7 mouse cellular contexts compared by ENCODE assay signal in the genomic region with DNA sequence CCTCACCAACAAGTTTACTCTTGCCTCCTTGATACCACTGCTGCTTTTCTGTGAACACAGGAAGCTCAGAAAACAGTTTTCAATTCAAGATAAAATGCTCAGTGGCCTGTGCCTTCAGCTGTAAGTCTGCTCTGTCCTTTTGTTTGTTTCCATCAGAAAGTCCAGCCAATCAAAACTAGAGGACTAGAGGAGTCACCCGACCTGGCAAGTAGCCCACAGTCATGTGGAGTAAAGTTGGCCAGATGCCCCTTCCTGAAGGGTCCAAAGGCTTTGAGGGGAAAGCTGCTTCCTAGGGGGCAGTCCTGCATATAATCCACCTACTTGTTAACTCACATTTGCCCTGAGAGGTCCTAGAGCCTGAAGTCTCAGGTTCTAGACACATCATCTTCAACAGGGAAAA. TPM values are rescaled to one million over a fixed set of nuclear protein-coding genes. Genes with fewer than 3 reads are reported as not detected.
DNase-seq lines count a peak whose midpoint lies in the region; ATAC-seq and TF ChIP-seq lines count a peak whose summit lies in the region.

No protein-coding gene starts in this region.

- H3K4me3 ChIP-seq in liver, postnatal 0 days (ENCODE audit: low read depth, low read length) = no peak overlapping the region

- peak; percentile 36 to 58 for DNase-seq in layer of hippocampus, postnatal 14 days (ENCODE audit: low spot score in 2 of 2)
- DNase-seq in layer of hippocampus, adult 9-11 months = no peak
- DNase-seq in adrenal gland, adult 2 months = peak; percentile 75
- DNase-seq in cerebellum, postnatal 10 days = peak; percentile 89 to 90
- peak; percentile 75 for DNase-seq in liver, postnatal 0 days
- DNase-seq in thymus, postnatal 36 days = no peak

- no peaks in the 10 kb centered on the region for H3K9me3 ChIP-seq in liver, postnatal 0 days (ENCODE audit: low read length)

- H3K4me2 ChIP-seq in liver, postnatal 0 days (ENCODE audit: low read depth, low read length) = no peak overlapping the region

- TF ChIP-seq CTCF in liver, postnatal 0 days (IDR thresholded peaks at IDR 0.05; ENCODE audit: low read depth) = no peak

- H3K27ac ChIP-seq in liver, postnatal 0 days (ENCODE audit: low read depth) = peak overlapping the region; percentile 70; the same call in 1 of the 2 replicates

- no peaks in the 10 kb centered on the region for H3K27me3 ChIP-seq in liver, postnatal 0 days (ENCODE audit: insufficient read depth, low read length)

- ATAC-seq in liver, postnatal 0 days = peak; percentile 95
- ATAC-seq in megakaryocyte progenitor cell, adult 5-6 weeks (replicated peaks; ENCODE audit: poor library complexity) = no peak

- no peak overlapping the region for H3K9ac ChIP-seq in liver, postnatal 0 days (replicated peaks)

- H3K36me3 ChIP-seq in liver, postnatal 0 days (replicated peaks; ENCODE audit: insufficient read depth, low read length) = no peaks in the 10 kb centered on the region

- 22% methylated on average over 1 of the region's 1 CpGs for WGBS in liver, postnatal 0 days (ENCODE audit: insufficient replicate concordance)

- H3K4me1 ChIP-seq in liver, postnatal 0 days (ENCODE audit: insufficient read depth) = peaks cover 3% of the 10 kb centered on the region; the same call in 1 of the 2 replicates

- no peak for TF ChIP-seq EP300 in liver, postnatal 0 days (IDR thresholded peaks at IDR 0.05; ENCODE audit: low read depth)

RNA-seq across cellular contexts. Expression of a gene that starts 10.7 kb away (rescaled TPM):
- total RNA-seq in layer of hippocampus, postnatal 14 days (2021) = 10 to 100 TPM; 34.4 to 38.4 TPM
- total RNA-seq in adrenal gland, adult 2 months (2021) = 1 to 10 TPM in 1 of 2 experiments, under 1 TPM in 1; 0.41 to 1.3 TPM
- 0.56 and 0.61 TPM in 2 replicates for polyA plus RNA-seq in adrenal gland, adult 2 months (2012; rRNA removed)
- polyA plus RNA-seq in liver, postnatal 0 days (2015; fragmentation: Nextera tagmentation; extraction: Ambion mirVana) = not detected in 2 replicates
- total RNA-seq in megakaryocyte progenitor cell, adult 5-6 weeks (2015) = not detected in 2 replicates
- not detected in 2 replicates for total RNA-seq in megakaryocyte progenitor cell, adult 5-6 weeks (2017)

Comparison
In these comparisons a context has a peak if more than half of its experiments do, and no peak if none do; other contexts are left out.
1. DNase-seq: peak in layer of hippocampus, postnatal 14 days (2 of 2), adrenal gland, adult 2 months (single experiment), cerebellum, postnatal 10 days (2 of 2) and liver, postnatal 0 days (single experiment); none in layer of hippocampus, adult 9-11 months (single experiment) and thymus, postnatal 36 days (0 of 2).
2. RNA of a gene that starts 10.7 kb away (total RNA-seq): 34.4 to 38.4 TPM in layer of hippocampus, postnatal 14 days; 0.41 to 1.3 TPM in adrenal gland, adult 2 months and not detected in megakaryocyte progenitor cell, adult 5-6 weeks; every median in the first group is over 10 times any median in the second.